Mouse (Mus musculus): ENCODE measurements around the gene Rabepk. TPM values are rescaled to one million over a fixed set of nuclear protein-coding genes. Genes with fewer than 3 reads are reported as not detected.
A peak's percentile ranks its signal among the peaks of the same experiment; 100 is the strongest.

Rabepk gene
- polyA plus RNA-seq, 1 experiment from 2014 or later, result 29.7 TPM

GRCm38 (mm10) chr2:34745673-34746072, 54.0 kb downstream of the Rabepk start:
- WGBS (ENCODE audit: insufficient replicate concordance), result 86% methylated on average over 2 of the region's 2 CpGs
- Histone ChIP-seq H3K27me3 (ENCODE audit: control insufficient read depth, insufficient read depth, low read length) (no peaks in the 10 kb centered on the region), H3K4me2 (no peak overlapping the region), H3K4me3 (ENCODE audit: low read depth, low read length) (no peak overlapping the region), H3K4me1 (ENCODE audit: control insufficient read depth, insufficient read depth, low read length) (peaks cover 5% of the 10 kb centered on the region; the same call in 1 of the 2 replicates), H3K36me3 (ENCODE audit: control insufficient read depth, insufficient read depth, low read length) (no peaks in the 10 kb centered on the region), H3K27ac (ENCODE audit: low read depth, low read length) (no peak overlapping the region), H3K9ac (ENCODE audit: low read depth, low read length) (no peak overlapping the region), H3K9me3 (replicated peaks; ENCODE audit: control insufficient read depth, low read length) (no peaks in the 10 kb centered on the region)
- no peak for ATAC-seq (replicated peaks; ENCODE audit: insufficient number of reproducible peaks, low FRiP score, low TSS enrichment)

- H3K9ac ChIP-seq (ENCODE audit: low read depth, low read length), result no peak overlapping the region
- H3K27me3 ChIP-seq (ENCODE audit: control insufficient read depth, insufficient read depth, low read length), result no peaks in the 10 kb centered on the region
- H3K9me3 ChIP-seq (replicated peaks; ENCODE audit: control insufficient read depth, low read length), result no peaks in the 10 kb centered on the region
- 94% methylated on average over 8 of the region's 8 CpGs for WGBS (ENCODE audit: insufficient replicate concordance)
- H3K4me3 ChIP-seq (ENCODE audit: low read depth, low read length), result no peak overlapping the region
- H3K4me2 ChIP-seq, result no peak overlapping the region
- peaks cover 5% of the 10 kb centered on the region; the same call in 1 of the 2 replicates for H3K4me1 ChIP-seq (ENCODE audit: control insufficient read depth, insufficient read depth, low read length)
- no peaks in the 10 kb centered on the region for H3K36me3 ChIP-seq (ENCODE audit: control insufficient read depth, insufficient read depth, low read length)
- no peak overlapping the region for H3K27ac ChIP-seq (ENCODE audit: low read depth, low read length)
- ATAC-seq (replicated peaks; ENCODE audit: insufficient number of reproducible peaks, low FRiP score, low TSS enrichment), result no peak
Measured at GRCm38 (mm10) chr2:34744476-34744875, 55.2 kb downstream of the Rabepk start.

DNA sequence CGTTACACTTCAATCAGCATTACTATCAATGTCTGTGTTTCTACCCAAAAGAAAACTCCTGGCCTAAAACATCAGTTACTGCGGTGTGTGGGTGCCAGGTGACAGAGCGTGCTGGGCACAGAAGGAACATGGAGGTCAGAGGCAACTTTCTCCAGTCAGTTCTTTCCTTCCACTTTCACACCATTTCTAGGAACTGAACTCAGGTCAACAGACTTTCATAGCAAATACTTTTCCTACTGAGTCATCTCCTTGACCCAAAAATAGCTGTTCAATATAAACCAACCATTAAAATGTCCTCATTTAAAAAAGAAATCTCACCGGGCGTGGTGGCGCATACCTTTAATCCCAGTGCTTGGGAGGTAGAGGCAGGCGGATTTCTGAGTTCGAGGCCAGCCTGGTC, 57.0 kb downstream of the Rabepk start:
- no peak overlapping the region for H3K4me2 ChIP-seq
- H3K27ac ChIP-seq (ENCODE audit: low read depth, low read length), result no peak overlapping the region
- H3K36me3 ChIP-seq (ENCODE audit: control insufficient read depth, insufficient read depth, low read length), result no peaks in the 10 kb centered on the region
- no peak for ATAC-seq (replicated peaks; ENCODE audit: insufficient number of reproducible peaks, low FRiP score, low TSS enrichment)
- peaks cover 5% of the 10 kb centered on the region; the same call in 1 of the 2 replicates for H3K4me1 ChIP-seq (ENCODE audit: control insufficient read depth, insufficient read depth, low read length)
- H3K4me3 ChIP-seq (ENCODE audit: low read depth, low read length), result no peak overlapping the region
- WGBS (ENCODE audit: insufficient replicate concordance), result 93% methylated on average over 8 of the region's 8 CpGs
- H3K27me3 ChIP-seq (ENCODE audit: control insufficient read depth, insufficient read depth, low read length), result no peaks in the 10 kb centered on the region
- H3K9ac ChIP-seq (ENCODE audit: low read depth, low read length), result no peak overlapping the region
- no peaks in the 10 kb centered on the region for H3K9me3 ChIP-seq (replicated peaks; ENCODE audit: control insufficient read depth, low read length)

GRCm38 (mm10) chr2:34741390-34742159, 58.1 kb downstream of the Rabepk start:
- Histone ChIP-seq H3K36me3 (ENCODE audit: control insufficient read depth, insufficient read depth, low read length) (no peaks in the 10 kb centered on the region), H3K9me3 (replicated peaks; ENCODE audit: control insufficient read depth, low read length) (no peaks in the 10 kb centered on the region), H3K4me2 (no peak overlapping the region), H3K27ac (ENCODE audit: low read depth, low read length) (no peak overlapping the region), H3K27me3 (ENCODE audit: control insufficient read depth, insufficient read depth, low read length) (no peaks in the 10 kb centered on the region), H3K9ac (ENCODE audit: low read depth, low read length) (no peak overlapping the region), H3K4me3 (ENCODE audit: low read depth, low read length) (no peak overlapping the region), H3K4me1 (ENCODE audit: control insufficient read depth, insufficient read depth, low read length) (peaks cover 5% of the 10 kb centered on the region; the same call in 1 of the 2 replicates)
- 88% methylated on average over 12 of the region's 12 CpGs for WGBS (ENCODE audit: insufficient replicate concordance)
- no peak for ATAC-seq (replicated peaks; ENCODE audit: insufficient number of reproducible peaks, low FRiP score, low TSS enrichment)

DNA sequence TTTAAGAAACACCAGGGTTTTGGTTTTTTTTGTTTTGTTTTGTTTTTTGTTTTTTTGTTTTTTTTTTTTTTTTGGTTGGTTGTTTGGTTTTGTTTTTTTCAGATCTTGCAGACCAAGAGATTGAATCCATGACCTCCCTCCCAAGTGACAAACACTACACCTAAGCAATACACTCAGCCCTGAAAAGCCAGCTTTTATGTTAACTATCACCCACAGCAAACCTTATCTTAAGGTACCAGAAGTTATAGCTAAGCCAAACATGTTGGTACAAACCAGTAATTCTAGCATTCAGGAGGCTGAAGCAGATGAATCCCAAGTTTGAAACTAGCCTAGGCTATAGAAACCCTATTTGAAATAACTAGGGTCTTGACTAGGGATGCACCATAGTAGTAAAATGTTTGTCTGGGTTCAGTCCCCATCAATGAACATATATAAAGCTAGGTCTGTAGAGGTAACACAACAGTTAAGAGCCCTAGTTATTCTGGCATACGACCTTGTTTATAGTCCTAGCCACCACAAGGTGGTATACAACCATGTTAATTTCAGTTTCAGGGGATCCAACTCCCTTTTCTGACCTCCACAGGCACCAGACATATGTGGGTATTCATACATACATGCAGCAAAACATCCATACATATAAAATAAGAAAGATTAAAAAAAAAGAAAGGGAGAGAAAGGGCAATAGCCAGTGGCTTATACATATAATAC, 59.9 kb downstream of the Rabepk start:
- Histone ChIP-seq H3K4me1 (ENCODE audit: control insufficient read depth, insufficient read depth, low read length) (peaks cover 5% of the 10 kb centered on the region; the same call in 1 of the 2 replicates), H3K27me3 (ENCODE audit: control insufficient read depth, insufficient read depth, low read length) (no peaks in the 10 kb centered on the region), H3K9me3 (replicated peaks; ENCODE audit: control insufficient read depth, low read length) (no peaks in the 10 kb centered on the region), H3K36me3 (ENCODE audit: control insufficient read depth, insufficient read depth, low read length) (no peaks in the 10 kb centered on the region), H3K9ac (ENCODE audit: low read depth, low read length) (no peak overlapping the region), H3K4me2 (no peak overlapping the region), H3K4me3 (ENCODE audit: low read depth, low read length) (no peak overlapping the region), H3K27ac (ENCODE audit: low read depth, low read length) (peak overlapping the region; percentile 55)
- ATAC-seq (replicated peaks; ENCODE audit: insufficient number of reproducible peaks, low FRiP score, low TSS enrichment), result peak; percentile 55; the same call in 1 of the 2 replicates
- 82% methylated on average over 1 of the region's 1 CpGs for WGBS (ENCODE audit: insufficient replicate concordance)

DNA sequence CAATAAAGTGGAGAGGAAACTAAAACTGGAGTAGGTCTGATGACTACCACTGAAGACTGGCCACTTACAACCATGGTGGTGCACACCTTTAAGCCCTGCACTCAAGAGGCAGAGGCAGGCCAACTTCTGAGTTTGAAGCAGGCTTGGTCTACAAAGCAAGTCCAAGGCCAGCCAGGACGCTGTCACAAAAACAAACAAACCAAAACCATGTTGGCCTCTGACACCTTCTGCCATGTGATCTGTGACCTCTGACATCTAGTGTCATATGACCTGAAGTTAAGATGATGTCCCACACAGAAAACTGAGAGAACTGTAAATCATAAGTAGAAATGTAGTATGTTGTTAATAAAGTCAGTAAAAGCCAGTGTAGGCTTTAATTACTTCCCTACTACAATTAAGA, 61.8 kb downstream of the Rabepk start:
- no peaks in the 10 kb centered on the region for H3K36me3 ChIP-seq (ENCODE audit: control insufficient read depth, insufficient read depth, low read length)
- 67% methylated on average over 1 of the region's 1 CpGs for WGBS (ENCODE audit: insufficient replicate concordance)
- ATAC-seq (replicated peaks; ENCODE audit: insufficient number of reproducible peaks, low FRiP score, low TSS enrichment), result no peak
- peaks cover 5% of the 10 kb centered on the region; the same call in 1 of the 2 replicates for H3K4me1 ChIP-seq (ENCODE audit: control insufficient read depth, insufficient read depth, low read length)
- no peak overlapping the region for H3K27ac ChIP-seq (ENCODE audit: low read depth, low read length)
- no peaks in the 10 kb centered on the region for H3K27me3 ChIP-seq (ENCODE audit: control insufficient read depth, insufficient read depth, low read length)
- no peak overlapping the region for H3K9ac ChIP-seq (ENCODE audit: low read depth, low read length)
- H3K9me3 ChIP-seq (replicated peaks; ENCODE audit: control insufficient read depth, low read length), result no peaks in the 10 kb centered on the region
- no peak overlapping the region for H3K4me3 ChIP-seq (ENCODE audit: low read depth, low read length)
- H3K4me2 ChIP-seq, result no peak overlapping the region

DNA sequence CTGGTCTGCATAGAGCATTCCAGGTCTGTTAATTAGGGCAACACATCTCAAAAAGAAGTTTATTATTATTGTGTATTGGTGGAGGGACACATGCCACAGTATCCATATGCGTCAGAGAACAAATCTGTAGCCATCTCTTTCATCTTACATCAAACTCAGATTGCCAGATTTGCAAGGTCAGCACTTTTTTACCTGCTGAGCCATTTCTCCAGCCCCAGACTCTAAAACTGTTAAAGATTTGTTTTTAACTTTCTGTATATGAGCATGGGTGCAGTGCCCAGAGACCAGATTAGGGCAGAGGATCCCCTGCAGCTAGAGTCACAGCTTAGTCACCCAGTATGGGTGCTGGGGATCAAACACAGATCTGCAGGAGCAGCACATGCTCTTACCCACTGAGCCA, 63.1 kb downstream of the Rabepk start:
- no peak overlapping the region for H3K4me3 ChIP-seq (ENCODE audit: low read depth, low read length)
- no peak overlapping the region for H3K27ac ChIP-seq (ENCODE audit: low read depth, low read length)
- no peaks in the 10 kb centered on the region for H3K27me3 ChIP-seq (ENCODE audit: control insufficient read depth, insufficient read depth, low read length)
- H3K36me3 ChIP-seq (ENCODE audit: control insufficient read depth, insufficient read depth, low read length), result no peaks in the 10 kb centered on the region
- H3K9ac ChIP-seq (ENCODE audit: low read depth, low read length), result no peak overlapping the region
- H3K4me2 ChIP-seq, result no peak overlapping the region
- WGBS (ENCODE audit: insufficient replicate concordance), result 73% methylated on average over 1 of the region's 1 CpGs
- no peaks in the 10 kb centered on the region for H3K4me1 ChIP-seq (ENCODE audit: control insufficient read depth, insufficient read depth, low read length)
- no peaks in the 10 kb centered on the region for H3K9me3 ChIP-seq (replicated peaks; ENCODE audit: control insufficient read depth, low read length)
- no peak for ATAC-seq (replicated peaks; ENCODE audit: insufficient number of reproducible peaks, low FRiP score, low TSS enrichment)
